Mouse (Mus musculus) testis, postnatal 10 days (tissue): ENCODE results near the gene Gmds.

Experiments
- DNase-seq: peaks from one replicate; pipeline ENCODE4 v3.0.0; 2021; ENCODE audit warnings: low spot score

Gene Gmds

GRCm38 (mm10) chr13:31944676-31945210 is 393.8 kb downstream of the Gmds start:
- DNase-seq: no peak

DNA sequence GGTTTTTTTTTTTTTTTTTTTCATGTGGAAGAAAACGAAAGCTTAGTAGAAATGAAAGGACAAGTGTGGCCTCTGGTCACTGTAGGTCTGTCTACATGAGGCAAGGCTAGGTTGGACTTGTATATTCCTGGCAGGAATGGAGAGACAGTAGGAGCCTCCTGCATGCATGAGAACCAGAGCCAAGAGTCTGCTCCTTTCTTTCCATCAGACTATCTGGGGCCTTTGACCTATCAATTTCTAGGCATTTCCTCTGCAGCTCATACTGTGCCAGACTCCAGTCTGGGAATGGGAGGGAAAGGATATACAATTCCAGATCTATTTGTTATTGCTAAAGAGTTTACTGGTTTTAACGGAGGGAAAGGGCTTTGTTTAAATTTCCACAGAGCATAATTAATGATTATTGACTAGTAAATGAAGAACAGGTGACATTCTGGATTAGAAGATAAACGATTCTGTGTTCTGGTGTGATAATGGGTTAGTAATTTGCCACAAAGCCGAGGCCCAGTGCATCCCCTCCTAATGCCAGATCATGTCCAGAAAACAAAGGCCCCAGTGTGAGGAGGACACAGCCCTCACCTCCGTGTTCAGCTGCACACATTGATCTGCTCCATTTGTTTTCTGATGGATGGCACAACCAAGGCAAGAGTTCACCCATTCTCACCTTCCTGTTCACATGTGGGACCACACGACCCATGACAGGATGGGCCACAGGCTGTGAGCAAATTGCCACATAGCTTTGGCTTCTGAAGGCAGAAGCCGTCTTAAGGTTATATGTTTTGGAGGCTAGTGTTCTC is 394.9 kb downstream of the Gmds start:
- no peak for DNase-seq

- no peak for DNase-seq
These were observed 409.2 kb downstream of the Gmds start for GRCm38 (mm10) chr13:31929299-31929698.

DNA sequence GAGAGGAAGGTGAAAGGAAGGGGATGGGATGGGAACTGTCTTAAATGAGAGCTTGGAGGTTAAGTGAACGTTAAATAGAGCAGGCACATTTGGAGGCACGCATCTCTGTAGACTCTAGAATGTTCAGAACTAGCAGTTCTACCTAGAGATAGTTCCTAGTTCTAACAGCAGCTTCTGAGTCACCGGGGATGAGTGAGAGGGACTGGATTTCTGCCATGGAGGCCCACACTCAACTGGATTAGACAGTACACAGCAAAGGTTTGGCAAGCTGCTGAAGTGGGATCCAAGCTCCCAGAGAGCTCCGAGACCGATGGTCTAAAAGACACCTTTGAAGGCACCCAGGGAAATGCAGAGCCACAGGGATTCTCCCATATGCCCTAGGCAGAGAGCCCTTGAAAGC is 411.9 kb downstream of the Gmds start:
- no peak for DNase-seq

- DNase-seq: no peak
These were observed 414.0 kb downstream of the Gmds start for GRCm38 (mm10) chr13:31924506-31924905.

DNA sequence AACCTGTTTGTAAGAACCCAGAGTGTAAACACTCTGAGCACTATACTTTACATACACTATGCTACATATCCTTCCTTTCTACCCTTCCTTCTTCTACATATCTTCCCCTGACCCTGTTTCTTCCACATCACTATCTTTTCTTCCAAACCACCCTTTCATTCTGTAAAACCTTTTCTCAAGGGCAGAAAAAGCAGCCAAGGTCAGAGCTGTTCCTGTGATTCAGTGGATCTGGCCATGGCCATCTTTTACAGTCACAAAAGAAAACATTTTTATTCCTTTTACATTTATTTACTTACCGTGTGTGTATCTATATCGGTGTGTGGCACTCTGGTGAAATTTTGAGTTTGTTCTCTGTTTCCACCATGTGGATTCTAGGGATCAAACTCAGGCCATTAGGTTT is 418.8 kb downstream of the Gmds start:
- no peak for DNase-seq

DNA sequence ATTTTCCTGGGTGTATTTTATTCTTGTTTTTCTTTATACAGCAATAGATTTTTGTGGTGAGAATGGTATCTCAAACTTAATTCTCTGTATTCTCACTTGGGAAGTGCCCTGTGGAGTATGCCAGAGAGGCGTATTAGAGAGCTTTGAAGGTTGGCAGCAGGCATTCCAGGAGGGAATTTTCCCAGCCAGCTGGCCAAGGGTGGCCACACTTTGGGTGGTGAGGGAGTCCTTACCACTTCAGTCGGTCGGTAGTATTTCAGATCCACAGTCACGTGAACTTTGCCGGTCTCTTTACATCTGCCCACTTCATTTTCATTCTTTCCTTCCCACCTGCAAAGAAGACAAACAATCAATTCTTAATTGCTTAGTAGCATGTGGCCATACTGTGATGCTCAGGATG is 421.2 kb downstream of the Gmds start:
- DNase-seq: no peak

GRCm38 (mm10) chr13:31915748-31916147 is 422.8 kb downstream of the Gmds start:
- peak; percentile 41 for DNase-seq

DNA sequence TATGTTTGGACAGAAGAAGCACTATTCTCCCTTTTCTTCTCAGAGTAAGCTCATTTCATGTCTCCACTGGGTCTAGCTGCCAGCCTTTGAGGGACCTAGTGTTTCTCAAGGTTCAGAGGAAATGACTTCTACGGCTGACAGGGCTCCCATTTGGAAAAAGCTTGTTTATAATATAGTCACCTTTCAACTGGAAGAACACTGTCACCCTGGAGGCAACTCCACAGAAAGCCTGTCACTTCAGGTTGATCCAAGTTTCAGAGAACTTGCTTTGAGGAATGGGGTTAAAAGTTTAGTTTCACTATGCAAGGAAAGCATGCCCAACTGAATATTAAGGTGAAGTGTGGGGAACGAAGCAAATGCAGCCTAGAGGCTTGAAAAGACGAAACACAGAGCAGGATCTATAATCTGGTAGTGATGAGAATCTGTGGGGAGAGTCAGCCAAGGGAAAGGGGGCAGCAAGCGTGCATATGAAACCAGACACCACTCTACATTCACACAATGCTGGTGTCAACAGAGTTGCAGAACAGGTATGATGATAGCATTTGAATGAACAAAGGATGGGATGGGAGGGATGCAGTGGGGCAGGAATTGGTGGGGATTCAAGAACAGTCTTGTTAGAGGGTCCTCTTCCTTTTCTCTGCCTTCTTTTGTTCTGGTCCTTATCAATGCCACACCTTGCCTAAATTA is 423.5 kb downstream of the Gmds start:
- DNase-seq: no peak

- no peak for DNase-seq
These were observed 426.6 kb downstream of the Gmds start for GRCm38 (mm10) chr13:31911956-31912355.

- DNase-seq: no peak
These were observed 427.2 kb downstream of the Gmds start for GRCm38 (mm10) chr13:31911362-31911761.

- no peak for DNase-seq
These were observed 429.5 kb downstream of the Gmds start for GRCm38 (mm10) chr13:31909031-31909430.

GRCm38 (mm10) chr13:31906514-31906913 is 432.0 kb downstream of the Gmds start:
- no peak for DNase-seq

DNA sequence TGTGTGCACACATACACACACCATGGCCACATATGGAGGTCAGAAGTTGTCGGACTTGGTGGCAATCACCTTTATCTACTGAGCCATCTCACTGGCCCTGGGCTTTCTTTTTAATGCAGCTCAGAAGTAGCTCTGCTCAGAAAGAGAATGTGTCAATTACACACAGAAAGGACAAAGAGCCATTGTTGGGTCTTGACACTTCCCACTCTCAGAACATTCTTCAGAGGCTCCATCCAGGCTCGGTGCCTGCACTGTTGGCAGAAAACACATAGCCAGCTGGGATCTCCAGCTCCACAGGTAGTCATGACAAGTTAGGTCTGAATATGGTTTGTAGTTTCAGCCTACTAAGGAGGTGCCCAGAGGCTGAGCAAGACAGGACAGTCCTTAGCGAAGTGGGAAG is 438.3 kb downstream of the Gmds start:
- no peak for DNase-seq

- no peak for DNase-seq
These were observed 439.1 kb downstream of the Gmds start for GRCm38 (mm10) chr13:31899392-31899791.

- DNase-seq: no peak
These were observed 441.0 kb downstream of the Gmds start for GRCm38 (mm10) chr13:31897493-31897892.

DNA sequence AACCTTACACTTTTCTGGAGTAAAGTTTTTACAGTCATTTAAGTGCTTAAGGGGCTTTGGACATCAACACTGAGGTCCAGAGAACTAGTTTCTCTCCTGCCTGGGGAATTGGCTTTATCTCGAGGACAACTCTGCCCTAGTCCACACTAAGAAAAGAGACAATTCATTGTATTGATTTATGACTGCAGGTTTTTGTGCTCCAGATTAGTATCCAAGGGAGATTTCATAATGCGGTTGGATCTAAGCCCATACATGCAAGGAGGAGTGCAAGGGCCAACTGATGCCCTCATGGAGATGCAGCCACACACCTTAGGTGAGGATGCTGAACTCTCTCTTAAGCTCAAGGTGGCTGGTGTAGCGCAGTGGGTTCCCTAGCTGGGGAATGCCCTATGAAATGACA is 444.0 kb downstream of the Gmds start:
- no peak for DNase-seq

DNA sequence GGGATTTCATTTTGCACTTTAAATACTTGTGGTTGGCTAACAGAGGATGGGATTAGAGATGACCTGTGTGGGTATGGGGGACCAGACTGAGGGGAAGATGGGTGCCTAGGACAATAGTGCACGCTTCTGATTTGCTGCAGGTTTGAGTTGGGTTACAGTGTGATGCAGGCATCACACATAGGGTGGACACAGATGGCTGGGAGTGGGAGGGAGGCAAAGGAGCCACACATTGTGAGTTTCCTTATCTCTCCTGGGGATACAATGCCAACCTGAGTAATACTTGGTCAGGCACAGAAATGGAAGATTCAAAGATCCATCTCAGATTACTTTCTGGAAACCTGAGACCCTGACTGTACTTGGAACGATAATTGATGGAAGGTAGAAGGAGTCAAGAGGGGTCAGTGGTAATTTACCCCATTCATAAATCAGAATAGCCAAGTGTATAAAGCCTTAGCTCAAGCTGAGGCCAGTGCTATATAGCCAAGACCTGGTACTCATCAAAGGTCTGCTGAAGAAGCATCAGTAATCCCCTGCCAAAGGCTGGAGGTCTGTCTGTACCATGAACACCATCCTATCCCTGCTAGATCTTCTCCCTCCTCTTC is 445.5 kb downstream of the Gmds start:
- DNase-seq: no peak

GRCm38 (mm10) chr13:31888500-31888899 is 450.0 kb downstream of the Gmds start:
- DNase-seq: no peak

DNA sequence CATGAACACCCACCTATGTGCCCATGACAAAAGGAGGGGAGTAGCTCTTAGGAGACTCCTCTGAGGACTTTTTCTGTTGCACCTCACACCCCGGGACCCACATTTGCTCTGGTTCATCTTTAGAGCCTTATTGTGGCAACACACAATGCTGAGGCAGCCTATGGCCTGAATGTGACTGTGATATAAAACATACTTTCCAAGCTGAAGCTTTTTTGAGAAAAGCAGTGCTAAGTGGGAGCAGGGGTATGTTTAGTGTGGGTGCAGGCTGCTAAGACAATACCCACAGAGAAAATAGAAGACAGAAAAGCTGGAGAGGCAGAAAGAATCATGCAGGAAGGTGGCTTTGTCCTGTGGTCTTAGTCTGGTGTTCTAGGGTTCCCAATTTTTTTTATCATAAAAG is 452.8 kb downstream of the Gmds start:
- DNase-seq: no peak

DNA sequence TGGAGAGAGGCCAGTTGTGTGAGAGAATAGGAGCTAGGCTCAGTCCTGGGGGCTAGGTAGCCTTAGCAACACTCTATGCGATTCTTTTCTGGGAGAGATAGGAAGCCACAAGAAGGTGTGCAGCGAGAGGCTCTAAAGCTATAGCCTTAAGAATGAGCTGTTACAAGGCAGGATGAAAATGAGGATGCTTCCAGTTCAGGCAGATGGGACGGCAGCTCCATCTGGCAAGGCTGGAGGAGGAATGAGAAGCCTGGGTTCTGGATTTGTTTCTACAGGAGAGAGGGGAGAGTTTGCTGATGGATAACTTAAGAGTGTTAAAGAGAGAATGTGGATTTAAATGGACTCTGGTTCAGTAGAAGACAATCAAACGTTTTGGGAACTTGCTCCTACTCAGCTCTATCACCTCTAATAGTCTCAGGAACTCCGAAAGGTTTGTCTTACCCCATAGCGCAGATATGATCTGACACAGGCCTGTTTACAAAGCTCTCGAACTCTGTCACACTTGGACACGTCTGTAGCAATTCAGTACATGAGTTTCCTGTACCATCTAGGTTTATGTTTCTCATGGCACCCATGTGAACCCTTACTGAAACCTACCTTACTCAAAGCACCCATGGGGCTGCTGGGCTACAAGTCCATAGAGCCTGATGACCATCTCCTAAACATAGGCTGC is 459.6 kb downstream of the Gmds start:
- no peak for DNase-seq

DNA sequence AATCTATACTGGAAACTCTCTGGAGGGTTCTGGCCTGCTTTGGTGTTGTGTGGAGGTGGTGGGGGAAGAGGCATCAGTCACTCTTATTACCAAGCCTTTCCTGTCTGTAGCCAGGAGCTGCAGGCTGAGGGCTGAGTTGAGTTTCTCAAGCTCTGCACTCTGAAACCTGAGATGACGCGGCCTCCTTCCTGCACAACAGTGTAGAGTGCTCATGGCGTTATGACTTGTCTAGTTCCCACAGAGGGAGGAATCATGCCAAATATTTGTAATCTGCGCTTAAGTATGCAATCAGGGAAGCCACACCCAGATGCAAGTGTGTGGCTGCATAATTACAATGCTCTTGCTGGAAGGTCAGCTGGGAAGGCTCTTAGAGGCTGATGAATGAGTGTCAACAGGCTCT is 461.5 kb downstream of the Gmds start:
- no peak for DNase-seq
